Comparison of ENCODE assay signal across 8 mouse cellular contexts in the genomic region with DNA sequence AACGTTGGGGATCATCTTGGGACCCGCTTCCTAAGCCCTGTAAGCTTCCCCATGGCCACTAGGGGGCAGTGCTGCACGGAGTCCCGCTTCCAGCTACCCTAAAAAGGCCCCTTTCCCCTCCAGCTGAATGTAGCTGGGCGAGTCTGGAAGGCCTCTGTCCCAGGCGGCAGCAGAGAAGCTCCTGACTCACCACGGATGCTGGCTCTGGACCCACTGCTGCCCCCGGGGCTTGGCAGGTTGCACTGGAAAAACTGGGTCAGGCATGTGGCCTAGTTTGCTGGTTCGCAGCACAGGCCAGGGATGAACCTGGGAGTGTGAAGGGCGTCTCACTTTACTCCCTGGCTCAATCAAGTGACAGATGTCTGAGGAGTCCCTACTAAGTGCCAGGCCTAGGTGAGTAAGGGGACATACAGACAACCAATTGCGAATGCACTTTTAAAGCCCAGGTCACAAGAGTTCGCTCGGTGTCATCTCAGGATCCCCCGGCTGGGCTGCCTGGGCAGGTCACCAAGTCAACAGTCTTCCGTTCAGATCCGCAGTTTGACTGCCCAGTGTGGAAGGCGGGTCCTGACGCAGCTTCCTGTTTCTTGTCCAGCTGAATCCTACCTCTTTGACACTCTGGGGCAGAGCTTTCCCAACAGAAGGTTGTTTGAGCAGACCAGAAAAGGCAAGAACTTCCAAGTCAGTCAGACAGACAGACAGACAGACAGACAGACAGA. TPM values are rescaled to one million over a fixed set of nuclear protein-coding genes. Genes with fewer than 3 reads are reported as not detected.
A peak's percentile ranks its signal among the peaks of the same experiment; 100 is the strongest.
DNase-seq lines count a peak whose midpoint lies in the region; ATAC-seq and TF ChIP-seq lines count a peak whose summit lies in the region.

No protein-coding gene starts in this region.

- H3K27ac ChIP-seq in heart, embryonic 13.5 days (replicated peaks): peak overlapping the region; percentile 76
- H3K27ac ChIP-seq in liver, embryonic 14.5 days: no peak overlapping the region
- peak overlapping the region; percentile 64 for H3K27ac ChIP-seq in stomach, embryonic 15.5 days

- no peaks in the 10 kb centered on the region for H3K9me3 ChIP-seq in heart, embryonic 13.5 days
- H3K9me3 ChIP-seq in liver, embryonic 14.5 days (ENCODE audit: control insufficient read depth, low read length): no peaks in the 10 kb centered on the region
- H3K9me3 ChIP-seq in stomach, embryonic 15.5 days: no peaks in the 10 kb centered on the region

- TF ChIP-seq EP300 in liver, embryonic 14.5 days (IDR thresholded peaks at IDR 0.05; ENCODE audit: low read depth): no peak

- no peaks in the 10 kb centered on the region for H3K27me3 ChIP-seq in heart, embryonic 13.5 days (replicated peaks)
- no peaks in the 10 kb centered on the region for H3K27me3 ChIP-seq in liver, embryonic 14.5 days (ENCODE audit: control insufficient read depth, insufficient read depth, low read length)
- no peaks in the 10 kb centered on the region for H3K27me3 ChIP-seq in stomach, embryonic 15.5 days (replicated peaks)

- peak; percentile 66 for ATAC-seq in erythroid progenitor cell, adult 5-6 weeks (replicated peaks; ENCODE audit: low FRiP score, poor library complexity, severe bottlenecking)
- ATAC-seq in heart, embryonic 13.5 days (ENCODE audit: extremely low read depth, insufficient number of reproducible peaks, low FRiP score, low TSS enrichment): peak; percentile 74
- ATAC-seq in liver, embryonic 14.5 days (ENCODE audit: insufficient read depth): peak; percentile 50; the same call in 1 of the 2 replicates
- peak; percentile 79 for ATAC-seq in stomach, embryonic 15.5 days (ENCODE audit: insufficient read depth, low FRiP score, low read depth)

- no peaks in the 10 kb centered on the region for H3K36me3 ChIP-seq in heart, embryonic 13.5 days
- no peaks in the 10 kb centered on the region for H3K36me3 ChIP-seq in liver, embryonic 14.5 days (replicated peaks; ENCODE audit: control insufficient read depth, insufficient read depth, low read depth)
- no peaks in the 10 kb centered on the region for H3K36me3 ChIP-seq in stomach, embryonic 15.5 days

- DNase-seq in CD4-positive, CD25-positive, alpha-beta regulatory T cell, adult 2 months (ENCODE audit: low read depth, low spot score): peak; percentile 85
- peak; percentile 87 for DNase-seq in brain, embryonic 14.5 days (ENCODE audit: low read depth)
- peak; percentile 92 to 97 for DNase-seq in kidney, postnatal 25 days
- DNase-seq in liver, embryonic 14.5 days (ENCODE audit: low read depth in 3 of 3, low spot score in 3 of 3): peak; percentile 50 to 59 (median 50)
- peak; percentile 89 for DNase-seq in neural tube, embryonic 10.5 days (ENCODE audit: extremely low spot score, low spot score)

- TF ChIP-seq POLR2A in brain, embryonic 14.5 days (IDR thresholded peaks at IDR 0.05; ENCODE audit: borderline replicate concordance, extremely low read depth, insufficient read depth, insufficient read length, poor library complexity, severe bottlenecking): no peak

- peak overlapping the region; percentile 43; the same call in 1 of the 2 replicates for H3K4me2 ChIP-seq in heart, embryonic 13.5 days
- peak overlapping the region; percentile 49 for H3K4me2 ChIP-seq in liver, embryonic 14.5 days (ENCODE audit: low read depth)
- H3K4me2 ChIP-seq in stomach, embryonic 15.5 days: peak overlapping the region; percentile 38

- TF ChIP-seq CTCF in brain, embryonic 14.5 days (IDR thresholded peaks at IDR 0.05; ENCODE audit: borderline replicate concordance, extremely low read depth, insufficient read depth, insufficient read length): peak; percentile 96
- TF ChIP-seq CTCF in liver, embryonic 14.5 days (IDR thresholded peaks at IDR 0.05; ENCODE audit: low read depth): peak; percentile 98

- H3K9ac ChIP-seq in heart, embryonic 13.5 days: peak overlapping the region; percentile 55
- no peak overlapping the region; the same call in 1 of the 2 replicates for H3K9ac ChIP-seq in liver, embryonic 14.5 days (replicated peaks)
- no peak overlapping the region for H3K9ac ChIP-seq in stomach, embryonic 15.5 days

- peaks cover 23% of the 10 kb centered on the region for H3K4me1 ChIP-seq in heart, embryonic 13.5 days
- peaks cover 0 to 4% of the 10 kb centered on the region in 2 experiments; a peak in 2 of 4 replicates for H3K4me1 ChIP-seq in liver, embryonic 14.5 days (replicated peaks; ENCODE audit: control insufficient read depth in 2 of 2, insufficient read depth in 2 of 2, low read length in 1 of 2)
- peaks cover 10% of the 10 kb centered on the region for H3K4me1 ChIP-seq in stomach, embryonic 15.5 days

- 30% methylated on average over 18 of the region's 18 CpGs for WGBS in heart, embryonic 13.5 days
- WGBS in liver, embryonic 14.5 days (ENCODE audit: insufficient replicate concordance): 18% methylated on average over 18 of the region's 18 CpGs
- WGBS in stomach, embryonic 15.5 days: 28% methylated on average over 18 of the region's 18 CpGs

- H3K4me3 ChIP-seq in heart, embryonic 13.5 days: peak overlapping the region; percentile 9; the same call in 1 of the 2 replicates
- H3K4me3 ChIP-seq in liver, embryonic 14.5 days (ENCODE audit: insufficient read depth in 1 of 2, low read depth in 2 of 2, low read length in 2 of 2): no peak overlapping the region
- no peak overlapping the region for H3K4me3 ChIP-seq in stomach, embryonic 15.5 days (replicated peaks)

RNA-seq across cellular contexts. Expression of gene Wsb1, which starts 29.8 kb away (rescaled TPM):
- 730 and 1,148 TPM in 2 replicates for polyA plus RNA-seq in brain, embryonic 14.5 days (2012; rRNA removed)
- total RNA-seq in erythroid progenitor cell, adult 5-6 weeks (2015; ENCODE audit: low replicate concordance): 60.4 and 62.7 TPM in 2 replicates
- total RNA-seq in erythroid progenitor cell, adult 5-6 weeks (2017; ENCODE audit: low replicate concordance): 29.4 and 45.1 TPM in 2 replicates
- polyA plus RNA-seq in heart, embryonic 13.5 days (2015; fragmentation: Nextera tagmentation; extraction: Ambion mirVana): 145 and 149 TPM in 2 replicates
- 21.7 and 29.4 TPM in 2 replicates for polyA plus RNA-seq in liver, embryonic 14.5 days (2012; rRNA removed)
- polyA plus RNA-seq in liver, embryonic 14.5 days (2014; fragmentation: Nextera tagmentation; extraction: Ambion mirVana): 30.2 and 31.5 TPM in 2 replicates
- polyA plus RNA-seq in stomach, embryonic 15.5 days (2015; fragmentation: Nextera tagmentation; extraction: Ambion mirVana): 186 and 196 TPM in 2 replicates
